Mouse (Mus musculus) small intestine, adult 2 months (tissue): Measurements from ENCODE around the gene Abca1.

ENCODE experiments used
- CTCF ChIP-seq: fragments of 200-500 bp; IDR thresholded peaks from 2 replicates; pipeline ENCODE4 v1.5.1; 2012; ENCODE audit warnings: low read depth, mild to moderate bottlenecking, control low read depth, inconsistent platforms, low read length, moderate library complexity, mixed read lengths; ENCODE audit not compliant: insufficient replicate concordance, insufficient read length; ENCODE audit errors: extremely low read depth
- POLR2A ChIP-seq: fragments of 200-500 bp; IDR thresholded peaks from 2 replicates; pipeline ENCODE4 v1.6.1; 2012; ENCODE audit warnings: low read depth, mild to moderate bottlenecking, control low read depth, inconsistent platforms, low read length, moderate library complexity

GRCm38 (mm10) chr4:53203595-53204400 lies 44.1 kb upstream of the Abca1 start:
- no peak for TF ChIP-seq CTCF
- no peak for TF ChIP-seq POLR2A
